Mouse (Mus musculus): ENCODE measurements at regions not wholly inside any gene's neighbourhood (a gene's known extent, or its start where the extent isn't known, plus 50 kb on each side); places are given as distances from the start of the nearest gene placed in this dataset.

DNA sequence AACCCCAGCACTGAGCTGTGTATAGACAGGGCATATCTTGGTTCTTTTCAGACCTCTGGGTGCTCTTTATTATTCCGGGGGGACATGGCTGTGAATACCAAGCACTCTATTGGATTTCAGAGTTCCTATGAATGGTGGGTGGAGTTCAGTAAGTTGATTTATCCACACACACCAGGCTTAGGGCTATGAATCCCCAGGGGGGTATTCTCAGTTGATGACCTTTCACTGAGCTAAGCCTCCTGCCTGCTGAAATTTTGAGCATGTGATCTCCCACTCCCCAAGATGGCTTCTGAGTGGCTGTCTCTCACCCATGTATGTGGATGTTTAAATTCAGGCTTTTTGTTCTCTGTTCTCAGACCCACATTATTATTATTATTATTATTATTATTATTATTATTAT is 69.9 kb upstream of the Paqr3 start:
- Histone ChIP-seq H3K27me3 (ENCODE audit: insufficient read depth, low read length) (no peaks in the 10 kb centered on the region), H3K4me3 (replicated peaks; ENCODE audit: low read length) (no peak overlapping the region), H3K9me3 (ENCODE audit: low read length) (no peaks in the 10 kb centered on the region), H3K36me3 (ENCODE audit: insufficient read depth, low read length) (no peaks in the 10 kb centered on the region), H3K4me1 (replicated peaks; ENCODE audit: low read depth, low read length) (peaks cover 10% of the 10 kb centered on the region)
- TF ChIP-seq CTCF (conservative IDR thresholded peaks at IDR 0.05; ENCODE audit: low read length): no peak
- TF ChIP-seq NANOG (IDR thresholded peaks at IDR 0.05; ENCODE audit: borderline replicate concordance, low read length): no peak
- no peak for TF ChIP-seq POU5F1 (IDR thresholded peaks at IDR 0.05; ENCODE audit: borderline replicate concordance, low read length)

DNA sequence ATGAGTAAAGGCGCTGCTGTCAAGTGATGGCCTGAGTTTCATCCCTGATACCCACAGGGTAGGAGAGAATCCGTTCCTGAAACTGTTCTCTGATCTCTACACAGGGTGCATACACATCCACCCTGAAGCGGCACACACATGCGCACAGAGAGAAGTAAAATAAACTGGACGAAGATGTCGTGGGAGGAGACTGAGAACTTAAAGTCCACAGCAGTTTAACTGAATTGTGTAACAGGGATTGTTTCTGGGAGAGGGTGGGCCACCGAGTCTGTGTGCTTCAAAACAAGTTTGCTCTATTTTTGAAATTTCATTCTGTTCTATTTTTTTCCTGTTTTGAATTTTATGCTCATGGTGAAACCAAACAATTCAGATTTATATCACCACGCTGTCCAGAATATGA is 63.0 kb upstream of the Paqr3 start:
- H3K4me1 ChIP-seq (replicated peaks; ENCODE audit: low read depth, low read length): no peaks in the 10 kb centered on the region
- TF ChIP-seq POU5F1 (IDR thresholded peaks at IDR 0.05; ENCODE audit: borderline replicate concordance, low read length): no peak
- no peak for TF ChIP-seq NANOG (IDR thresholded peaks at IDR 0.05; ENCODE audit: borderline replicate concordance, low read length)
- no peak for TF ChIP-seq CTCF (conservative IDR thresholded peaks at IDR 0.05; ENCODE audit: low read length)
- H3K4me3 ChIP-seq (replicated peaks; ENCODE audit: low read length): no peak overlapping the region
- H3K36me3 ChIP-seq (ENCODE audit: insufficient read depth, low read length): no peaks in the 10 kb centered on the region
- H3K9me3 ChIP-seq (ENCODE audit: low read length): no peaks in the 10 kb centered on the region
- H3K27me3 ChIP-seq (ENCODE audit: insufficient read depth, low read length): no peaks in the 10 kb centered on the region

DNA sequence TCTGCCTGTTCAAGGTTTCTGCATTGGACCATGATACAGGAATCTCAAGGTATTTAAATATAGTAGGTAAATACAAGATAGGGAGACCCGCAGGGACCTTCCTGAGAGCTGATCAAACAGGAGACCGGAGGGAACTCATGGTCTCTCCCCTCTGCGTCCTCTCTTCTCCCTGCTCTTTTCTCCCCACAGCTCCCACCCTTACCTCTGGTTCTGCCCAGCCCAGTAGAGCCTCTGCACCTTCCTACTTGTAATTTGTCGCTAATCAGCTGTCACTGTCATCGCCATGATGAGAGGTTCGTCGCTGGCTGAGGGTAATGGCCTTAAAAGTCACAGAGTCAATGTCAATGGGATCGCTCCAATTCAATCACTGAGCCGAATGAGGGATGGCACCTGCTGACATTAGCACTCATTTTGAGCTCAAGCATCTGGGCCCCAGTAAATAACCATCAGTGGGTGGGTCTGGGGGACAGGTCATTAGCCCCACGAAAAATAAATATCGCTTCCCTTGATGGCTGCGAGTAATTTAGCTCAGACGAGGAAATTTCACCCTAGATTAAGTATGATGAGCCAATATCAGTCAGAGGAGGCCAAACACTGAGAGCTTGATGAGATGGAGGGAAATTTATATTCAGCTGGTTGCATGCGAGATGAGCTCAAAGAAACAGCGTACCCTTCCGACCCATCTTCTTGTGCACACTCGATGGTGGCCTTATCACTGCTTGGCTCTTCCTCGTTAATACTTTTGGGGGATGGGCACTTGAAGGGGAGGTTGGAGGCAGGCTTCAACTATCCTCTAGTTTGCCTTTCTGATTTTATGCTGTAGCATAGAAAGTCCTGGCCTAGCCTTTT is 56.2 kb upstream of the Paqr3 start:
- Histone ChIP-seq H3K36me3 (ENCODE audit: insufficient read depth, low read length) (no peaks in the 10 kb centered on the region), H3K4me1 (replicated peaks; ENCODE audit: low read depth, low read length) (no peaks in the 10 kb centered on the region), H3K4me3 (replicated peaks; ENCODE audit: low read length) (no peak overlapping the region), H3K27me3 (ENCODE audit: insufficient read depth, low read length) (no peaks in the 10 kb centered on the region), H3K9me3 (ENCODE audit: low read length) (no peaks in the 10 kb centered on the region)
- TF ChIP-seq CTCF (conservative IDR thresholded peaks at IDR 0.05; ENCODE audit: low read length) (no peak), POU5F1 (IDR thresholded peaks at IDR 0.05; ENCODE audit: borderline replicate concordance, low read length) (no peak), NANOG (IDR thresholded peaks at IDR 0.05; ENCODE audit: borderline replicate concordance, low read length) (no peak)

DNA sequence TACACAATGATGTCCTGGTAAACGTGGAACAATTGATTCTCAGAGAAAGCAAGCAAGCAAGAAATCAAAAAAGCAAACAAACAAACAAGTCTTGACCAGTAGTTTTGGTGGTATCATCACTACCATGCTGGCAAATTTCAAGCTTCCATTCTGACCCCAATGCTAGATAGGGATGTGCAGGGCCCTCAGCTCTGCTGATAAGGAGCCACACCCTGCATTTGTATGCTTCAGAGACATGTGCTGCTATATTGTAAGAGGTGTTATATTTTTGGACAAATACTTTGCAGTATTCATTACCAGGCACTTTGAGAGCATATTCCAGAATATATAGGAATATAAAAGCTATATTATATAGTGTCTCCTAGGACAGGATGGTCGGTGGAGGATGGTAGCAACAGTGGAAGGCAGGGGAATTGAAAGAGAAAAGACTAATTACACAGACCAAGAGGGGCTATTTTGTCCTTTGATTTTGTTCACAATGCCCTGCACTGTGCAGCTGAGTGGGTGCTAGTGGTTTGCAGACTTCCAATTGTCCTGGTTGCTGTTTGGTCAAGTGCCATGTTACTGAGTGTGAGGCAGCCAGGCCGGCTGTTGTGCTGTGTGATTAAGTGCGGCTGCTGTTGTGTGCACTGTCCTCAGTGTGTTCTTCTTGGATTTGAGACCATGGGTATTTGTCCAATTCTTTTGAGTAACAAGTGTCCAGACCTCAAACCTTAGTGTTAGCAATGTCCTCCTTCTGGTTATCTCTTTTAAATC is 54.9 kb upstream of the Paqr3 start:
- no peak overlapping the region for H3K4me3 ChIP-seq (replicated peaks; ENCODE audit: low read length)
- no peaks in the 10 kb centered on the region for H3K27me3 ChIP-seq (ENCODE audit: insufficient read depth, low read length)
- no peaks in the 10 kb centered on the region for H3K4me1 ChIP-seq (replicated peaks; ENCODE audit: low read depth, low read length)
- H3K36me3 ChIP-seq (ENCODE audit: insufficient read depth, low read length): no peaks in the 10 kb centered on the region
- H3K9me3 ChIP-seq (ENCODE audit: low read length): no peaks in the 10 kb centered on the region
- TF ChIP-seq NANOG (IDR thresholded peaks at IDR 0.05; ENCODE audit: borderline replicate concordance, low read length) (no peak), CTCF (conservative IDR thresholded peaks at IDR 0.05; ENCODE audit: low read length) (no peak), POU5F1 (IDR thresholded peaks at IDR 0.05; ENCODE audit: borderline replicate concordance, low read length) (no peak)

All from E14TG2a.4 (cell line).